Mouse (Mus musculus): ENCODE data around the gene Rps17.

The Rps17 gene

DNA sequence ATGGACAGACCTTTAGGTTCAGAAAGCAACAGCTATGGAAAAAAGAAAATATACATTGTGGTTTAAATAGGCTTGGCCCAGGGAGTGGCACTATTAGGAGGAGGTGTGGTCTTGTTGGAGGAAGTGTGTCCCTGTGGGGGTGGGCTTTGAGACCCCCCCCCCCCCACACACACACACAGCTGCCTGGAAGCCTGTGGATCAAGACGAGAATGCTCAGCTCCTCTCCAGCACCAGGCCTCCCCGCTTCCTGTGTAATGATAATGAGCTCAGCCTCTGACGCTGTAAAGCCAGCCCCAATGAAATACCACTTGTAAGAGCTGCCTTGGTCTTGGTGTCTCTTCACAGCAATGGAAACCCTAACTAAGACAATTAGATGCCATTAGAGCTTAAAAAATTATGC is 14.3 kb downstream of the Rps17 start:
- DNase-seq = no peak

DNA sequence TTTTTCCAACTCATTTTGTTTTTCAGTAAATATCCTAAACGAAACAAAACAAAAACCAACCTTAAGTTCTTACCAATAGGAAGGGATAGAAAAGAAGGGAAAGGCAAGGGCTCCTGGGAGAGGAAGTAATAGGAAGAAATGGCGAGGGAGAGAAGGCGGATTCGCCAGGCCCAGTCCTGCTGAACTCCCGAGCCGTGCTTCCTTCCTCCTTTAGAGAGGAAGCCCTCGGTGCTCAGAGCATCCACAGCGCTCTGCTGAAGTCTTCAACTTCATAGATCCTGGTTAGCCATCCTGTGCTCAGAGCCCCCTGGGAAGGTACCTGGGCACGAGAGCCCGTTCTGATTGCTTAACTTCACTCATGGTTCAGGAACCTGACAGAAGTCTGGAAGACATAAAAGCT is 17.4 kb downstream of the Rps17 start:
- no peak for DNase-seq

DNA sequence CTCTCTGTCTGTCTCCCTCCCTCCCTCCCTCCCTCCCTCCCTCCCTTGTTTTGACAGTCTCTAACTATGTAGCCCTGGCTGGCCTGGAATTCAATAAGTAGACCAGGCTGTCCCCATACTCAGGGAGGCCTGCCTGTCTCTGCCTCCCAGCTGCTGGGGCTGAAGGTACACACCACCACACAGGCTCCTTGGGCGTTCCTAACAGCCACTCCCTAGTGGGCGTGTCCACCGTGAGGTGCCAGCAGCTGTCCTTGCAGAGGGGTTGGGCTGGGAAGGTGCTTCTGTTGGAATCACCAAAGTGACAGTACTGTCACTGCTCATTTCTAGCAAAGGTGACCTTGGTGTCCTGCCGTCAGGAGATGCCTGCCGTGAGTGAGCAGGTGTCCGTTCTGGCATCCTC is 18.2 kb downstream of the Rps17 start:
- no peak for DNase-seq

DNA sequence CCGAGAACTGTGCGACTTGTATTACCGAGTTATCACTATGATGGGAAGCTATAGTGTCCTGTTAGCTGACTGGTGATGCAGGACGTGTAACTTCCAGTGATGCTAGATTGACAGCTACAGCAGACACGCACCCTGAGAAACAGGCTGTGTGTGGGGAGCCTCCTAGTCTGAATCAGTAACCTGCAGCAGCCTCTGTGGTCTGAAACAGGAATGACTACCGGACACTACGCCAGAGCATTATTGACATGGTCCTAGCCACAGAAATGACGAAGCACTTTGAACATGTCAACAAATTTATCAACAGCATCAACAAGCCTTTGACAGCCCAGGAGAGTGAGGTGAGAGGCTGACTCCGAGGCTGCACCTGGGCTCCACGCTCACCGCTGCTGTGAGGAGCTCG is 19.0 kb downstream of the Rps17 start:
- no peak for DNase-seq

DNA sequence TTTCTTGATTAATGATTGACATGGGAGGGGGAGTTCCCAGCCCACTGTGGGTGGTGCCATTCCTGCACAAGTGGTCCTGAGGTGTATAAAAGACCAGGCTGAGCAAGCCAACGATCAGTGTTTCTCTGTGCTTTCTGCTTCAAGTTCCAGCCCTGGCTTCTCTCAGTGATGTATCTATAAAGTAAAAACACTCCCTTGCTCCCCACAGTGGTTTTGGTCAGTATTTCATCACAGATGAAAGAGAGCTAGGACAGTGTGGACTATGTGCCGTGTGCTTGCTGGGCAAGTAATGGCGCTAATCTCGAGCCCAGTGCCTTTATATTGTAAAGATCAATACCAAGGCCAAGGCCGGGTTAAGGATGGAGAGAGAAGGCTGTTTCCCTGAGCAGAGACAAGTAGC is 23.3 kb downstream of the Rps17 start:
- no peak for DNase-seq

DNA sequence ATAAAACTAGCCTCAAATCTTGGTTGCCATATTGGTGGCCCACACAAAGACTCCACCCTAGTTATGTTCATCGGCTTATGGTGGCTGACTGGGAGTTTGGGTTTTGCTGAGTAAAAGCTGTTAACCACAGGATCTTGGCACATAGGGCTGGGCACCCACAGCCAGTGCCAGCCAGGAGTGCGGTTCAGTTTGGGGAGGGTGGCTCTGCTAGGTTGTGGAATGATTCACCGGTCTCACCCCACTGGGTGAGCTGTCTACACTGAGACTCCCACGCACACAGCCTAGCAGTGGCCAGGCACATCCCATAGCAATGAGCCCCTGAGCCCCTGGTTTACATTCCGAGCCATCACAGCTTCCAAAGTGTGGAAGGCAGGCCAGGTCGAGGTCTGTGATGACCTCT is 25.3 kb downstream of the Rps17 start:
- no peak for DNase-seq

DNA sequence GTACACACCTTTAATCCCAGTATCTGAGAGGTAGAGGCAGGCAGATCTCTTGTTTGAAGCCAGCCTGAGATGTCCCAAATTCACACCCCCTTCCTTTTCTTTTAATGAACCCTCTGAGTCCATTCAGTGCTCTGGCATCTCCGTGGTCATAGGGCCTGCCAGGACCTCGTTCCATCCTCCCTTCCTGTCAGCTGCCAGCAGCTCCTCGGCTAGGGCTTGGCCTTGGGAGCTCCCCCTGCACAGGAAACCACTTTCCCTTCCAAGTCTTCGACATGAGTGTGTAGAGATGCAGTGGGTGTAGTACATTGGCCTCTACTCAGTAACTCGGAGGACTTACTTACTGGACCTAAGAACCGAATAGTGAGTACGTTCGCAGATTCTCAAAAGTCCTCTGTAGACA is 29.5 kb downstream of the Rps17 start:
- peak; percentile 36 to 40 for DNase-seq

DNA sequence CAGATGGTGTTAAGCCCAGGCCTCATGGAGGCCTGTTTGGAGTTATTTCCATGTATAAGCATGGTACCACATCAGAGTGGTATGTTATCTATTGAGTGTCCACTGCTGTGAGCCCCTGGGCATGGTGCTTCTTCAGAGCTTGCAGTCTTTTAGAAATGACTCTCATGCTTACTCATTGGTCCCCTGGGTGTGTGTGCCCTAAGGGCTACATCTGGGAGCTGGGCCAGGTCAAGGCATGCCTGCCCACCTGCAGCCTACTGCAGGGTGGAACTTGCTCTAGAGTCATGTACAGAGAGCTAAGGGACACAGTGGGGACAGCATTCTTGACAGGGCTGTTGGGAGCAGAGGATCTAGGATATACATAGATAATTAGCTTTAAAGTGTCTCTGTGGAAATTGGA is 33.5 kb downstream of the Rps17 start:
- DNase-seq = no peak

DNA sequence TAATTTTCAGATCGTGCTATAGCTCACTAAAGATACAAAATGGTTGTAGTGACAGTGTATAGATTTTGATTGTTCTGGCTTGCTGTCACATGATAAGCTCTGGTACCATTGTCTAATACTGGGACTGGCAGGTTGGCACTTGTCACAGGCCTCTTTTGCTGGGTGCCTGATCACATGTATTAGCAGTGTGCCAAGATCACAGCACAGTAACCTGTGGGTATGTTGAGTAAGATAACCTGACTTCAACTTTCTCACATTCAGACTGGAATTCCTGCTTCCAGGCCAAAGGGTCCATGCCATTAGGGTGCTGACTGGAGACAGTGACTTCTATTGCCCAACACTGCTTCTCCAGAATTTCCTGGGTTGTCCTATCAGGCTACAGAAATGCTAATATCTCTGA is 33.9 kb downstream of the Rps17 start:
- no peak for DNase-seq

DNA sequence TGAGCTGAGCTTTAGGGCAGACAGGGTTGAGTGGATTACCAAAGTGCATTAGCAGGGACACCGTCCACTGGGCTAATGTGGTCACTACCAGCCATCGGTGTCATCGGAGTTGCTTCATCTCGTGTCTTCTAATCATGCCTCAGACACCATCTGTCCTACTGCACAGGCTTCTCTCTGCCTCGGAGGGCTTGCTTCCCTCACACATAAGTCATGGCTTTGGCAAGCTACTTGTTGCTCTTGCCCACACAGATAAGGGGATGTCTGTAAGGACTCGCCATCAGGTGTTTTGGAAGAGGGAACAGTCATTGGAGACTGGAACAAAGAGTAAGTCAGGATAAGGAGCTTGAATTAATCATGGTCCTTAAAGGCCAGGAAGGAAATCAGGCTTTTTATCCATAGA is 35.8 kb downstream of the Rps17 start:
- DNase-seq = no peak

DNA sequence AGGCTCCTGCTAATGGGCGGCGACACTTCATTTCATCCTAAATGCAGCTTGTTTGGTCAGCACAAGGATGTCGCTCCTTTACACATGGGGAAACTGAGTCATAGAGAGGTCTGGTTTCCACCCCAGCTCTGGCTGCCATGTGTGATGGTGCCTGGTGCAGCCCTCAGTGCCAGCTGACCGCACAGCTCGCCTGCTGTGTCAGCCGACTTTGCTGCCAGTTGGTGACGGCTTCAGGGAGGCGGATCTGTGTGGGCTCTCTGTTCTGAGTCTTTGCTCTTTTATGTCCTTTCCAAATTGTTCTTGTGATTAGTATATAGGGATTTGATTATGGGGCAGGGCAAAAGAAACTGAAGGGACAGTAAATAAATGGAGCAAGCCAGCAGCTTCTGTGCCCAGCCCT is 37.3 kb downstream of the Rps17 start:
- DNase-seq = no peak

DNA sequence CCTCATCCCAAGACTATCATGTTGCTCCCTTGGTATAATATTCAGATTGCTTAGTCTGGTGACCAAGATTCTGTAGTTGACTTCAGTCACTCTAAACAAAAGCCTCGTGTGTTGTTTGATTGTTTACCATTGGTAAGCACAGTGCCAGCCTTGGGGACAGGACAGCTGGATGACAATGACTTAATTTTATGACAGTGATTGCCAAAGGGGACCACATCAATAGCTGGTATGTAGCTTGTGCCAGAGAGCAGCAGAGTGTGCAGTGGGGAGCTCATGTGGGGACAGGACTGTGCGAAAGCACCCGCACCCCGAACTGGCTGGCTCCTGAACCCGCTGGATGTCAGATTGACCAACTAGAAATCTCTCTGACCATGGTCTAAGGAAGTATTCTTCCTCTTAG is 40.4 kb downstream of the Rps17 start:
- no peak for DNase-seq

DNA sequence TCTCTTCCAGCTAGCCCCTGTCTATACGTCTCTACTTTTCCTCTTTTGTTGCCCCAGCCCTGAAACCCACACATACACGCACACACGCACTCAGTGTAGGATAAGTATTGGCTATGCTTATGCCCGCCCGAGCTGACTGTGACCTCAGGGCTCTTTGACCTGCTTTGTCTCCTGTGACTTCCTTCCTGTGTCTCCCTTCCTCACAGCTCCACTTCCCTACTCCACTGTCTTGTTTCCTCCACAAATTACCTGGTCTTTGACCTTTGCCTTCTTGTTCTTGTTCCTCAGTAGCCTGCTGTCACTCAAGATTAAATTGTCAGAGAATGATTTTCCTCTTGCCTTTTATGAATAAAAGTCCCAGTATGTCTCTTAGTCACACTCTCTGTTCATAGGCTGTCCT is 41.0 kb downstream of the Rps17 start:
- peak; percentile 28 to 64 for DNase-seq

DNA sequence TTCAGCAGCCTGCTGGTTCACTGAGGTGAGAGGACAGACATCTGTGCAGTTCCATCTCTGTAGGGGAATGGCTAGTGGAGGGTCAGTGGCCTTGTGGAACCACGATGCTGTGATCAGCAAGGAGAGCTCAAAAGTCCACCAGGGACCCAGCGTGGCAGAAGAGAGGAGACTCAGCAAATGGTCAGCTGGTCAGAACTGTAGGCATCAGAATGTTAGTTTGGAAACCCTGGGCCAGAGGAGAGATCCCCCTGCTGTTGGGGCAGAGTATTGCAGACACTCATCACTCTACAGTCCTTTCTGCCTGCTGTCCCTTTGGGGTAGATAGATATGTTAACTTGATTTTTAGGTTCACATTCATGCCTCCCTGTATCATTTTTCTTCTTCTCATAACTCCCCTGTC is 41.4 kb downstream of the Rps17 start:
- peak; percentile 76 to 79 for DNase-seq

DNA sequence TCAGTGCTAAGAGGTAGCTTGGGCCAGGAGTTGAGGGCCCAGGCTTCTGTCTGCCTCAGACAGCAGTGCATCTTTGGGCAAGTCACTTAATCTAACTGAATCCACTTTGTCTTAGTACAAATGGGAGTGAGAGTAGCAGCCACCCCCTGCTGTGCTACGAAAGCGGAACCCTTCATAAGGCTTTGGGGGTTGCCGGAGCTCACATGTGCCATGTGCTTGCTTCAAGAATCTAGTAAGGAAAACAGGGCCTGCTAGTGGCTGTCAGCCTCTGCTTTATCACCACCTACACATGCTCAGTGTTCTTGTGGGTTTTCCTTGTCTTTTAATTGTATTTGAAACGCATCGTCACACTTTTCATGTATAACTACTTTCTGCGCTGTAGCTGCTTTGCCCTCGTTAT is 43.7 kb downstream of the Rps17 start:
- no peak for DNase-seq

DNA sequence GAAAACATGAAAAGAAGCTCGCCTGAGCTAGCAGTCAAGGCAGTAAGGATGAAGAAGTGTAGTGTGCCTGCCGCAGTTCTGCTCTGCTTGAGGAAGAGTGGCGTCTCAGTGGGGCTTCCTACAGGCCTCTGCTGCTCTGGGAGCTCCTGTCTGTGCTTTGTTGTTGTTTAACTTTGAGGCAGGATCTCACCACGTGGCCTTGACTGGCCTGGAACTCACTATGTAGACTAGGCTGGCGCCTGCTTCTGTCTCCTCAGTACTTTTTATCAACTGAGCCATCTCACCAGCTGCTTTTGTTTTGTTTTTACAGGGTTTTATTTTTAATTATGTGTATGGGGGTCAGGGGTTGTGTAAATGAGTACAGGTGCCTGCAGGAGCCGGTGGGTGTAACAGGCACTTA is 46.8 kb downstream of the Rps17 start:
- DNase-seq = peak; percentile 27 to 43

DNA sequence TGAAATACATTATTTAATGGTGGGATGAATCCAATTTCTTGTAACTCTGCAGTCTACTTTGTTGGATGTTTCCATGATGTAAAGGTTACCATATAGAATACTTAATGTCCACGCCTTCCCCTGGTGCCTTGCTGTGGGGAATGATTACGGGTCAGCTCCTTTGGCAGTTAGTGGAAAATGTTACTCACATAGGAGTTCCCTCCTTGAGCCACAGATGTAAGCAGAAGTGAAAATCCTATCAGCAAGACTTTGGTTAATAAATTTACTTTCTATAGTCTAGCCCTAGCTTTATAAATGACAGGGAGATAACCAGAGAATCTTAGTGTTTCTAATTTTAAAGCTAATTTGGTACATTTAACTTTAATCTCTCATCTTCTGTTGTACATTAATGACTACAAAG is 49.9 kb downstream of the Rps17 start:
- no peak for DNase-seq
